Mouse (Mus musculus) lung, embryonic 15.5 days (tissue): ENCODE data around the gene Pde4dip. TPM values are rescaled to one million over a fixed set of nuclear protein-coding genes. Genes with fewer than 3 reads are reported as not detected.

Experiments used
- ATAC-seq: fragments of 200-750 bp; cut with Nextera tagmentation; 2 replicates; pipeline ENCODE4 v1.8.0; 2017; ENCODE audit warnings: moderate number of reproducible peaks, borderline replicate concordance; ENCODE audit not compliant: low FRiP score, low TSS enrichment; ENCODE audit errors: extremely low read depth
- H3K27ac ChIP-seq: fragments of 300-500 bp; sonication (generic); 2 replicates; pipeline ENCODE4 v1.5.1; 2015; ENCODE audit warnings: moderate library complexity, mild to moderate bottlenecking, inconsistent platforms
- H3K27me3 ChIP-seq: fragments of 300-500 bp; sonication (generic); 2 replicates; pipeline ENCODE4 v1.6.1; 2015; ENCODE audit warnings: inconsistent platforms
- H3K36me3 ChIP-seq: fragments of 300-500 bp; sonication (generic); 2 replicates; pipeline ENCODE4 v1.6.1; 2015; ENCODE audit warnings: inconsistent platforms
- H3K4me1 ChIP-seq: fragments of 300-500 bp; sonication (generic); 2 replicates; pipeline ENCODE4 v1.6.1; 2015; ENCODE audit warnings: inconsistent platforms
- H3K4me2 ChIP-seq: fragments of 300-500 bp; sonication (generic); 2 replicates; pipeline ENCODE4 v1.6.1; 2015; ENCODE audit warnings: inconsistent platforms, mild to moderate bottlenecking, moderate library complexity
- H3K4me3 ChIP-seq: fragments of 300-500 bp; sonication (generic); 2 replicates; pipeline ENCODE4 v1.5.1; 2015; ENCODE audit warnings: mild to moderate bottlenecking, inconsistent platforms
- H3K9ac ChIP-seq: fragments of 300-500 bp; sonication (generic); 2 replicates; pipeline ENCODE4 v1.6.1; 2015; ENCODE audit warnings: inconsistent platforms
- H3K9me3 ChIP-seq: fragments of 300-500 bp; sonication (generic); 2 replicates; pipeline ENCODE4 v1.6.1; 2016; ENCODE audit warnings: inconsistent platforms
- WGBS: fragments of 180-500 bp; shearing (Covaris S2); methylation state at CpG from one replicate; pipeline ENCODE4 v1.1.7; 2015; 5-methylcytosine and 5-hydroxymethylcytosine counted together
- polyA plus RNA-seq: library from polyadenylated mRNA; unstranded; fragments of >200 nt; fragmentation: Nextera tagmentation; extraction: Ambion mirVana; gene quantifications from 2 replicates; pipeline ENCODE4 v1.2.1, GENCODE M21; 2015

Gene Pde4dip
- polyA plus RNA-seq, 1 experiment from 2014 or later, result 18.3 TPM

DNA sequence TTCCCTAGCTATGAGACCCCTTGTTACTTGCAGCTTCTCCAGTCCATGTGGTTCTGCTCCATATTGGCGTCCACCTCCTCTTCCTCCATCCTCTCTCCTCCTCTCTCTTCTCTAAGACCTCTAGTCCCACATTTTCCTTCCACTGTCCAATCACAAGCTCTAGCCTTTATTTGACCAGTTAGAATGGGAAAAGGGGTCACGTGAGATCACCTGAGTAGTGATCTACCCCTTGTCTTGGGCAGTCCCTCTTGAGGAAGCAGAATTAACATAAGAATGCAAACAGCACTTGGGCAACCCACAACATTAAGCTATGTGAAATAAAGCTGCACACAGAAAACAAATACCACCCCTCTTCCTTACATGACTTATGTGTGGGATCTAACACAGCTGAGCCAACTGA is 160.7 kb downstream of the Pde4dip start:
- Histone ChIP-seq H3K36me3 (no peaks in the 10 kb centered on the region), H3K4me3 (no peak overlapping the region), H3K4me1 (no peaks in the 10 kb centered on the region), H3K9ac (no peak overlapping the region), H3K9me3 (no peaks in the 10 kb centered on the region), H3K4me2 (no peak overlapping the region), H3K27me3 (no peaks in the 10 kb centered on the region), H3K27ac (no peak overlapping the region)
- ATAC-seq, result no peak
- WGBS, result 72% methylated on average over 2 of the region's 2 CpGs

DNA sequence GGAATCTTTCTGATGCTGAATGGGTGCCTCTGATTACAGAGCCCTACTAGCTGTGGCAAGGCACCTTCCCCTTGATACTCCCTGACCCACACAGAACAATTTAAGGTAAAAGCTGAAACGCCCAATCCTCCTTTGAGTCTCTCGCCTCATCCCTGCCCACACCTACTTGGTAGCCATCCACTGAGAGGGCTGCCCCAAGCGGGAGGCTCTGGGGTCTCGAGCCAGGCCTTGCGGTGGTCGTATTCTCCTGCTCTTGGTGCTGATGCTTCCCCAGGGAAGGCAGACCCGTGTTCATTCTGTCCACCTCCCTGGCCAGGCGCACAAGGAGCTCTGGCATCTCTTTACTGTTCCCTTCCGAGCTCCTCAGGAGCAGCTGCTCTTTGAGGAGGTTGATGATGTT is 169.4 kb downstream of the Pde4dip start:
- no peaks in the 10 kb centered on the region for H3K4me1 ChIP-seq
- no peak overlapping the region for H3K9ac ChIP-seq
- no peaks in the 10 kb centered on the region for H3K27me3 ChIP-seq
- no peak overlapping the region for H3K4me3 ChIP-seq
- no peaks in the 10 kb centered on the region for H3K36me3 ChIP-seq
- no peak for ATAC-seq
- no peak overlapping the region for H3K4me2 ChIP-seq
- no peaks in the 10 kb centered on the region for H3K9me3 ChIP-seq
- H3K27ac ChIP-seq, result no peak overlapping the region
- WGBS, result 76% methylated on average over 9 of the region's 9 CpGs

DNA sequence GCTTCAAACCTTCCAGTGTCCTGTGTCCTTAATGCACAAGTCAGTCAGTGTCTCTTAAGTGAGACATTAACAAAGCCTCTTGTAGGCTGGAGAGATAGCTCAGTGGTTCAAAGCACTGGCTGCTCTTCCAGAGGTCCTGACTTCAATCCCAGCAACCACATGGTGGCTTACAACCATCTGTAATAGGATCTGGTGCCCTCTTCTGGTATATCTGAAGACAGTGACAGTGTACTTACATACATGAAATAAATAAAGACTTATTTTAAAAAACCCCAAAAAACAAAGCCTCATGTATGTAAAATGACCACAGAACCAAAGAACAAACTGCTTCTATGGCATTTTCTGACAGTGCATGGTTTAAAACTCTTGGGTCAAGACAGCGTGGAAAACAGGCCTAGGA is 172.6 kb downstream of the Pde4dip start:
- H3K9me3 ChIP-seq, result no peaks in the 10 kb centered on the region
- no peak for ATAC-seq
- no peaks in the 10 kb centered on the region for H3K4me1 ChIP-seq
- WGBS, result 81% methylated on average over 1 of the region's 1 CpGs
- H3K27me3 ChIP-seq, result no peaks in the 10 kb centered on the region
- no peaks in the 10 kb centered on the region for H3K36me3 ChIP-seq
- H3K4me3 ChIP-seq, result no peak overlapping the region
- H3K27ac ChIP-seq, result no peak overlapping the region
- no peak overlapping the region for H3K9ac ChIP-seq
- H3K4me2 ChIP-seq, result no peak overlapping the region

DNA sequence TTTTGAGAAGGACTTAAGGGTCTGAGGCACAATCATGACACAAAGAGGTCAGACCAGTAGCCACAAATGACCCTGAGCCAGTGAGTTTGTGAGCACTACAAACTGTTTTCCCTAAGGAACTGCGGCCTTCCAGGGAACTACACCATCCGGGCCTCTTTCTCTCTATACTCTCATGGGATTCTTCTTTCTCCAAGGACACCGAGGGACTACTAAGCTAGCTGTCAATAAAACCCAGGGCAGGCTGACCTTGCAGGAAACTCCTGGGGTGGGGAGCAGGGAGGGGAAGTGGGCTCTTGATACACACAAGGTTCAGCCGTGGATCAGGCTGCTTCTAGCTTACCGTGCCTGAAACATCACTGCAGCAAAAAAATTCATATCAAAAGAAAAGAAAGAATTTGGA is 177.6 kb downstream of the Pde4dip start:
- no peaks in the 10 kb centered on the region for H3K27me3 ChIP-seq
- no peaks in the 10 kb centered on the region for H3K9me3 ChIP-seq
- WGBS, result 49% methylated on average over 5 of the region's 5 CpGs
- no peak overlapping the region for H3K27ac ChIP-seq
- H3K9ac ChIP-seq, result no peak overlapping the region
- no peak for ATAC-seq
- H3K4me2 ChIP-seq, result no peak overlapping the region
- no peaks in the 10 kb centered on the region for H3K36me3 ChIP-seq
- H3K4me3 ChIP-seq, result no peak overlapping the region
- no peaks in the 10 kb centered on the region for H3K4me1 ChIP-seq

DNA sequence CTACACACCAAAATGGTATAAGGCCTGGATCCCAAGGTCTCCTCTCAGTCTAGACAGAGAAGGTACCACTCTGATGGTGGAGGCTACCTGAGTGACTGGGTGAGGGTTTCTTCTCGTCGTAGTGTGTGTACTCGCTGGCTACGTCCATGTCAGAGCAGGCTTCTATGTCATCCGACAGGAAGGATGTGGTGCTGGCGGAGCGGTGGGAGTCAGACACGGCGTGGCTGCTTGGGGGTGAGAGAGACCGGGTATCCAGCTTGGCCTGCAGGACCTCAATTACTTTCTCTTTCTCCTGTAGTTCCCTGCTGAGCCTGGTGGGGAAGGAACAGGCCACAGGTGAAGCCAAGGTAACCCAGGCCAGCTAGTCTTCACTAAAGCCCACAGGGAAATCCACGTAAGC is 178.4 kb downstream of the Pde4dip start:
- no peak for ATAC-seq
- H3K4me3 ChIP-seq, result no peak overlapping the region
- 90% methylated on average over 11 of the region's 11 CpGs for WGBS
- no peak overlapping the region for H3K27ac ChIP-seq
- H3K4me1 ChIP-seq, result no peaks in the 10 kb centered on the region
- H3K4me2 ChIP-seq, result no peak overlapping the region
- H3K9ac ChIP-seq, result no peak overlapping the region
- H3K9me3 ChIP-seq, result no peaks in the 10 kb centered on the region
- no peaks in the 10 kb centered on the region for H3K36me3 ChIP-seq
- H3K27me3 ChIP-seq, result no peaks in the 10 kb centered on the region

DNA sequence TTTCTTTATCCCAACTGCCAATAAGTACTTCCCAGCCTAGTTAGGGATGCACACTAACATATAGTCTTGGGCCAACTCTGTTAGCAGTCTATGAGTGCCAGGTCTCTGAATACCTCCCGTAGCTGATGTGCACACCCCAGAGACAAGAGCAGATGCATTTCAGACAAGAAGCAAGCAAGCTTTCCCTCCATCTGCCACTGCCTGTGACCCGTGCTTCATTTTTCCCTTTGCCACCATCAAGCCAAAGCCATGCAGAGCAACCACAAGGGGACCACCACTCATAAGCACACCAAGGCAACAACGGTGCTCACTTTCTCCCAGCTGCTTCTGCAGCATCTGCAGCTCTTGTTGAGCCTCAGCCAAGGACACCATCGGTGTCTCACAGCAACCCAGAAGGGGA is 181.9 kb downstream of the Pde4dip start:
- no peaks in the 10 kb centered on the region for H3K36me3 ChIP-seq
- H3K27ac ChIP-seq, result no peak overlapping the region
- H3K27me3 ChIP-seq, result no peaks in the 10 kb centered on the region
- WGBS, result 87% methylated on average over 4 of the region's 4 CpGs
- ATAC-seq, result no peak
- H3K9me3 ChIP-seq, result no peaks in the 10 kb centered on the region
- H3K4me3 ChIP-seq, result no peak overlapping the region
- no peaks in the 10 kb centered on the region for H3K4me1 ChIP-seq
- H3K4me2 ChIP-seq, result no peak overlapping the region
- H3K9ac ChIP-seq, result no peak overlapping the region

DNA sequence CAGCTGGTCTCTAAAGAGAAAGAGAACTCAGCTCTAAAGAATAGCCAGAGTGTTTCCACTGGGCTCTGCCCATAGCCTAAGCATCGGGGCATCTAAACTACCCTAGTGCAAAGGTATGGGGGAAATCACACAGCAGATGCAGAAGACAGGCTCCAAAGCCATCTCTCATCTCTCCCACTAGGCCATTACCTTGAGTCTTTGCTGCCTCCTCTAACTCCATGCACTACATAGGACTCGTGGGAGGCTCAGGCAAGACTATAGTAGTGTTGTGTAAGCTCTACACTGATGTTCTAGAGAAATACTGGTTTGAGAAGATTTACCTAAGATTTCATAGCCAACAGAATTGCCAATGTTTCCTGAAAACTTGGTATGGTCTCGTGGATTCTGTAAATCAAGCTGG is 183.0 kb downstream of the Pde4dip start:
- Histone ChIP-seq H3K4me2 (no peak overlapping the region), H3K36me3 (no peaks in the 10 kb centered on the region), H3K9me3 (no peaks in the 10 kb centered on the region), H3K27me3 (no peaks in the 10 kb centered on the region), H3K27ac (no peak overlapping the region), H3K9ac (no peak overlapping the region), H3K4me1 (no peaks in the 10 kb centered on the region), H3K4me3 (no peak overlapping the region)
- WGBS, result 75% methylated on average over 3 of the region's 3 CpGs
- ATAC-seq, result no peak

DNA sequence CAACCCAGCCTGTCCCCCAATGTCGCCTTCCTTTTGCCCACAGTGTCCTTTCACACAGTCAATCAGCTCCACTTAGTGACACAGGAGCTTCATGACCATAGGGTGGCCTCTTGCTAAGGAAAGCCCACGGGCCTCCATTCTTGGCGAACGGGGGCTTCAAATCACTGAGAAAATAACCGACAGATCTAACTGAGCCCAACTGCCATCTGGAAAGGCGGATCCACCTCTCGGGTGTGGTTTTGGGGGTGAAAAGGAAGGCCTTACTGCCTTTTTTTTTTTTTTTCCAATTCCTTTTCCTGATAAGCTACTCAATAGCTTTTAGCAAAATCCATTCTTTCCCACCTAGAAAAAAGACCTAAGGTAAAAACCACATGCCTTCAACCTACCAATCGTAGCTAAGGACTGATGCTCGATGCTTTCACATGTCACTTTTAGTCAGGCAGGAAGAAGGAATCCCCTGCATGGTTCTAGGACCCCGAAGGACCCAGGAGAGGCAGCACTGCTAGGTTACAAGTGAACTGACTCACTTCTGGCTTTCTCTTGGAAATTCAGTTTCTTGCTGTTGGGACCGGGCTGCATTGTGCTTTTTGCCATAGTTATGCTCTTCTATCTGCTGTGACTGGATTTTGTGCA is 185.9 kb downstream of the Pde4dip start:
- Histone ChIP-seq H3K4me2 (no peak overlapping the region), H3K9me3 (no peaks in the 10 kb centered on the region), H3K4me3 (no peak overlapping the region), H3K36me3 (no peaks in the 10 kb centered on the region), H3K27ac (no peak overlapping the region), H3K9ac (no peak overlapping the region), H3K4me1 (no peaks in the 10 kb centered on the region), H3K27me3 (no peaks in the 10 kb centered on the region)
- ATAC-seq, result no peak
- WGBS, result 87% methylated on average over 11 of the region's 11 CpGs

DNA sequence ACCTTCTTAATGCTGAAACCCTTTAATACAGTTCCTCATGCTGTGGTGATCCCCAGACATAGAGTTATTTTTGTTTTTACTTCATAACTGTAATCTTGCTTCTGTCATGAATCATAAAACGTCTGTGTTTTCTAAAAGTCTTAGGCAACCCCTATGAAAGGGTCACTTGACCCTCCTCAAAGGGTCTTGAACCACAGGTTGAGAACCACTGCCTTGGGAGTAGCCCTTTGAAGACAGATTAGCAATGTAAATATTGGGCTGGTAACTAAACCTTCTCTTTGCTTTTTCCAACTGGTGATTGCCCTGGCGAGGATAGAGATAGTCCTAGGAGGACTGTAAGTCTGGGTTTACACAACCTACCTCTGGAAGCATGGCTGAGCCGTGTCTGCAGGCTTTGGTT is 187.3 kb downstream of the Pde4dip start:
- H3K9ac ChIP-seq, result no peak overlapping the region
- no peak overlapping the region for H3K4me3 ChIP-seq
- H3K4me2 ChIP-seq, result no peak overlapping the region
- no peaks in the 10 kb centered on the region for H3K36me3 ChIP-seq
- no peaks in the 10 kb centered on the region for H3K9me3 ChIP-seq
- WGBS, result 36% methylated on average over 3 of the region's 3 CpGs
- no peak for ATAC-seq
- H3K4me1 ChIP-seq, result no peaks in the 10 kb centered on the region
- H3K27ac ChIP-seq, result no peak overlapping the region
- H3K27me3 ChIP-seq, result no peaks in the 10 kb centered on the region

DNA sequence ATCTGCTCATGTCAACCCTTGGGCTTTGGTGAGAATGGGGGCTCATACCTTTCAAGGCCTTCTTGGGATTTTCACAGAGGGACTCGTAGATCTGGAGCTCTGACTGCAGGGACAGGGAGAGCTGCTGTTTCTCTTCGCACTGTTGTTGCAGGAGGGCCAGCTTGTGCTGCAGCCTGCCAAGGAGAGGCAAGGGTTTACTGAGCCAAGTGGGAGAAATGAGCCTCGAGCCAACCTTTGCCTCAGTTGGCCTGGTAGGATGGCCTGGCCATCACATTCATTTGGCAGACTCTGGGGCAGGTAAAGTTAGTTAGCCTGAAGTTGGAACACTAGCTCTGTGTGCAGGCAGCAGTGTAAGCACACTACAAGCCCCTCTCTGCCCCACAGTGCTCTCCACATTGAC is 189.4 kb downstream of the Pde4dip start:
- no peak for ATAC-seq
- Histone ChIP-seq H3K36me3 (no peaks in the 10 kb centered on the region), H3K27me3 (no peaks in the 10 kb centered on the region), H3K9ac (no peak overlapping the region), H3K4me1 (peaks cover 5% of the 10 kb centered on the region), H3K27ac (no peak overlapping the region), H3K4me3 (no peak overlapping the region), H3K9me3 (no peaks in the 10 kb centered on the region), H3K4me2 (no peak overlapping the region)
- WGBS, result 70% methylated on average over 3 of the region's 3 CpGs

DNA sequence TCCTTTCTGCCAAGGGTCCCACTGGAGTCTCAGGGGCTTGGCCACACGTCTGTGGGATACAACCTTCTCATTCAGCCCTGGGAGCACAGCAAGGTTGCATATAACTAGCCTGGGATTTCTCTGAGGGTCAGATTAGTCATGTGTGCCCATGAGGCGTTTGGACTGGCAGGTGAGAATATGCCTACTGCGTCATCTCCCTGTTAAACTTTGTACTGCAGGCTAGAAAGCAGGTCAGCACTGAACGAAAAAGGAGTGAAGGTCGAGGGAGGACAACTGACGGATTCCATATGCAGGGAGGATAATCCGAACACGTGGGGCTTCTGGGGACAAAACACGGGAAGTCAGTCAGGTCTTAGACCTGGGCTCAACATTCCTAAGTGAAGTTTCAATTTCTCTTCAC is 191.2 kb downstream of the Pde4dip start:
- H3K9me3 ChIP-seq, result no peaks in the 10 kb centered on the region
- H3K27me3 ChIP-seq, result no peaks in the 10 kb centered on the region
- no peak overlapping the region for H3K4me2 ChIP-seq
- WGBS, result 66% methylated on average over 9 of the region's 9 CpGs
- no peak for ATAC-seq
- H3K36me3 ChIP-seq, result no peaks in the 10 kb centered on the region
- peaks cover 14% of the 10 kb centered on the region for H3K4me1 ChIP-seq
- no peak overlapping the region for H3K9ac ChIP-seq
- H3K4me3 ChIP-seq, result no peak overlapping the region
- H3K27ac ChIP-seq, result no peak overlapping the region

DNA sequence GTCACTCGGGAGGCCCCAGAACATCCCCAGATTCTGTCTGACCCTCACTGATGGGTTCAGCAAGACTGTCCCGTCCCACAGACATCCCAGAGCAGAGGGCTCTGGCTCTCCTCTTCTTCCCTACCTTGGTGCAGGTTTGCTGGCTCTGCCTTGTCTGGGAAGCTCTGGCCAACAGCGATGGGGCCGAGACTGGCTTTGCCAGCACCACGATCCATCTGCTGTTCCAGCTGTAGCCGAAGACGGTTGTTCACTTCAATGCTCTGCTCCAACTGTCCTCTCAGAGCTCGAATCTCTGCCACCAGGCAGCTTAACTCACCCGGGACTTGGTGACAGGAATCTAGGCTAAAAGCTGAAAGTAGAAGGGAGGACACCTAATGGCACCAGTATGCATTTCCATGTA is 191.6 kb downstream of the Pde4dip start:
- no peak for ATAC-seq
- Histone ChIP-seq H3K27me3 (no peaks in the 10 kb centered on the region), H3K9me3 (no peaks in the 10 kb centered on the region), H3K4me2 (no peak overlapping the region), H3K4me3 (no peak overlapping the region), H3K27ac (no peak overlapping the region), H3K36me3 (no peaks in the 10 kb centered on the region), H3K4me1 (peaks cover 14% of the 10 kb centered on the region), H3K9ac (no peak overlapping the region)
- whole genome bisulfite sequencing, result 80% methylated on average over 9 of the region's 9 CpGs

DNA sequence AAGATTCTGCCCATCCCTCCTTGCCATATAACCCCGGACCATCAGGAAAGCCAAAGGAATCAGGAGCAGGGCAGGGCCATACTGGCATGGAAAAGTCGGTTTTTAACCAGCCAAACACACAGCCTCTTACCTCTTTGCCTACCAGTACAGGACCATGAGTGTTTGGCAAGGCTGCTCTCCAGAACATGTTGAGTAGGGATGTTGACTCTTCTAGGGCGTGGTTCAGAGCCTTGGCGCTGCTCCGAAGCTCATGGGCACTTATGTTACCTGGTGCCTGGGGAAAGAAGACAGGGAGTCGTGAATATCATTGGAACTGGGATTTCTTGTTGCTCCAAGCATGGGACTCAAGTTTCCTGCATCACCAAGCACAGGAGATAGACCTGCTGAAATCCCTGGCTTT is 194.7 kb downstream of the Pde4dip start:
- Histone ChIP-seq H3K36me3 (no peaks in the 10 kb centered on the region), H3K4me3 (no peak overlapping the region), H3K9ac (no peak overlapping the region), H3K27me3 (no peaks in the 10 kb centered on the region), H3K4me1 (peaks cover 21% of the 10 kb centered on the region), H3K9me3 (no peaks in the 10 kb centered on the region), H3K27ac (no peak overlapping the region), H3K4me2 (no peak overlapping the region)
- peak; percentile 71; the same call in 1 of the 2 replicates for ATAC-seq
- 50% methylated on average over 6 of the region's 6 CpGs for WGBS
